Mouse (Mus musculus): ENCODE measurements around the gene Ticrr. TPM values are rescaled to one million over a fixed set of nuclear protein-coding genes. Genes with fewer than 3 reads are reported as not detected.
A peak's percentile ranks its signal among the peaks of the same experiment; 100 is the strongest.

Gene Ticrr
- polyA plus RNA-seq (2014; fragmentation: Nextera tagmentation; extraction: Ambion mirVana) = 11.0 and 11.2 TPM in 2 replicates

- DNase-seq (ENCODE audit: low spot score) (peak; percentile 97), ATAC-seq (replicated peaks; ENCODE audit: low FRiP score, low TSS enrichment, low read depth) (peak; percentile 99)
- no peaks in the 10 kb centered on the region for H3K36me3 ChIP-seq (ENCODE audit: control insufficient read depth, insufficient read depth, low read length)
- H3K9me3 ChIP-seq (ENCODE audit: control insufficient read depth, low read length) = no peaks in the 10 kb centered on the region
- 0 out of 2 replicates have a peak within 1 kb of the TSS, but pooled peaks have one; percentile 27 for H3K27ac ChIP-seq (ENCODE audit: low read depth)
- H3K4me3 ChIP-seq (ENCODE audit: low read depth, low read length) = peak within 1 kb of the TSS; percentile 98
- H3K9ac ChIP-seq (ENCODE audit: low read length) = peak within 1 kb of the TSS; percentile 85
- 3% methylated on average over 39 of the region's 39 CpGs for WGBS
- H3K4me1 ChIP-seq (replicated peaks; ENCODE audit: control insufficient read depth, insufficient read depth, low read length) = peaks cover 22% of the 10 kb centered on the region
- H3K27me3 ChIP-seq (replicated peaks; ENCODE audit: control insufficient read depth, insufficient read depth, low read length) = no peaks in the 10 kb centered on the region
- H3K4me2 ChIP-seq (ENCODE audit: low read length) = peak within 1 kb of the TSS; percentile 82
Observed at GRCm38 (mm10) chr7:79659578-79660290, at the start of gene Ticrr. TSS of gene Ticrr (plus strand) at chr7:79660196.

GRCm38 (mm10) chr7:79611901-79612300, 48.1 kb upstream of the Ticrr start:
- H3K4me2 ChIP-seq (ENCODE audit: low read length) = no peak overlapping the region
- no peaks in the 10 kb centered on the region for H3K9me3 ChIP-seq (ENCODE audit: control insufficient read depth, low read length)
- H3K9ac ChIP-seq (ENCODE audit: low read length) = no peak overlapping the region
- DNase-seq (ENCODE audit: low spot score) = no peak
- no peak for ATAC-seq (replicated peaks; ENCODE audit: low FRiP score, low TSS enrichment, low read depth)
- no peak overlapping the region for H3K4me3 ChIP-seq (ENCODE audit: low read depth, low read length)
- no peak overlapping the region for H3K27ac ChIP-seq (ENCODE audit: low read depth)
- 0 out of 2 replicates have a peak, but pooled peaks cover 3% of the 10 kb centered on the region for H3K4me1 ChIP-seq (replicated peaks; ENCODE audit: control insufficient read depth, insufficient read depth, low read length)
- no peaks in the 10 kb centered on the region for H3K36me3 ChIP-seq (ENCODE audit: control insufficient read depth, insufficient read depth, low read length)
- H3K27me3 ChIP-seq (replicated peaks; ENCODE audit: control insufficient read depth, insufficient read depth, low read length) = peaks cover 46% of the 10 kb centered on the region
- WGBS = 82% methylated on average over 9 of the region's 9 CpGs

DNA sequence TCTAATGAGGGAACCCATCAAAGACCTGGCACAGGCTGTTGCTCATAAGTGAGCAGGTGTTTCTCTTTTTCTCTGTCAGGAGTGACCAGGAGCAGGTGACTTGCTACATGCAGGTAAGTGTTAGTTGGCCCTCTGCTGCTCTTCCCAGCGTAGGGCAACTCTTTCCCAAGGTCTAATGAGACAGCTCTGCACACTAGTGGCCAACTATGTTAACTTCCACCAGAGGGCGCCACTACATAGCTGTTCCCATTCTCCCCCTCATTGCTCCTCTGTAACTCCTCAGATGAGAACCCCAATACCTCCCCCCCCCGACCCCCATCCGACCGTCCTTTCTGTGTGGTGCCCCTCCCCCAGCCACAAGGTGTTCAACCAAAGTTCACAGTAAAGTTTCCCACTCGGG, 47.2 kb upstream of the Ticrr start:
- Histone ChIP-seq H3K36me3 (ENCODE audit: control insufficient read depth, insufficient read depth, low read length) (no peaks in the 10 kb centered on the region), H3K4me2 (ENCODE audit: low read length) (no peak overlapping the region), H3K4me3 (ENCODE audit: low read depth, low read length) (no peak overlapping the region), H3K4me1 (replicated peaks; ENCODE audit: control insufficient read depth, insufficient read depth, low read length) (no peaks in the 10 kb centered on the region), H3K9ac (ENCODE audit: low read length) (no peak overlapping the region), H3K27me3 (replicated peaks; ENCODE audit: control insufficient read depth, insufficient read depth, low read length) (peaks cover 51% of the 10 kb centered on the region), H3K9me3 (ENCODE audit: control insufficient read depth, low read length) (no peaks in the 10 kb centered on the region), H3K27ac (ENCODE audit: low read depth) (no peak overlapping the region)
- DNase-seq (ENCODE audit: low spot score) = peak; percentile 64
- no peak for ATAC-seq (replicated peaks; ENCODE audit: low FRiP score, low TSS enrichment, low read depth)
- WGBS = 8% methylated on average over 6 of the region's 6 CpGs

GRCm38 (mm10) chr7:79613314-79613713, 46.7 kb upstream of the Ticrr start:
- H3K9me3 ChIP-seq (ENCODE audit: control insufficient read depth, low read length) = no peaks in the 10 kb centered on the region
- no peak for ATAC-seq (replicated peaks; ENCODE audit: low FRiP score, low TSS enrichment, low read depth)
- 61% methylated on average over 11 of the region's 11 CpGs for WGBS

GRCm38 (mm10) chr7:79615008-79615407, 45.0 kb upstream of the Ticrr start:
- ATAC-seq (replicated peaks; ENCODE audit: low FRiP score, low TSS enrichment, low read depth) = no peak
- H3K9me3 ChIP-seq (ENCODE audit: control insufficient read depth, low read length) = no peaks in the 10 kb centered on the region
- no peak overlapping the region for H3K4me2 ChIP-seq (ENCODE audit: low read length)
- no peak for DNase-seq (ENCODE audit: low spot score)
- no peak overlapping the region for H3K27ac ChIP-seq (ENCODE audit: low read depth)
- no peak overlapping the region for H3K4me3 ChIP-seq (ENCODE audit: low read depth, low read length)
- WGBS = 77% methylated on average over 4 of the region's 4 CpGs
- no peak overlapping the region for H3K9ac ChIP-seq (ENCODE audit: low read length)
- peaks cover 46% of the 10 kb centered on the region for H3K27me3 ChIP-seq (replicated peaks; ENCODE audit: control insufficient read depth, insufficient read depth, low read length)
- no peaks in the 10 kb centered on the region for H3K36me3 ChIP-seq (ENCODE audit: control insufficient read depth, insufficient read depth, low read length)
- no peaks in the 10 kb centered on the region for H3K4me1 ChIP-seq (replicated peaks; ENCODE audit: control insufficient read depth, insufficient read depth, low read length)

More at GRCm38 (mm10) chr7:79613314-79613713, 46.7 kb upstream of the Ticrr start:
- no peaks in the 10 kb centered on the region for H3K36me3 ChIP-seq (ENCODE audit: control insufficient read depth, insufficient read depth, low read length)
- no peak overlapping the region for H3K4me3 ChIP-seq (ENCODE audit: low read depth, low read length)
- H3K27ac ChIP-seq (ENCODE audit: low read depth) = no peak overlapping the region
- no peak for DNase-seq (ENCODE audit: low spot score)
- H3K4me1 ChIP-seq (replicated peaks; ENCODE audit: control insufficient read depth, insufficient read depth, low read length) = no peaks in the 10 kb centered on the region
- H3K27me3 ChIP-seq (replicated peaks; ENCODE audit: control insufficient read depth, insufficient read depth, low read length) = peaks cover 52% of the 10 kb centered on the region
- H3K9ac ChIP-seq (ENCODE audit: low read length) = no peak overlapping the region
- H3K4me2 ChIP-seq (ENCODE audit: low read length) = no peak overlapping the region

DNA sequence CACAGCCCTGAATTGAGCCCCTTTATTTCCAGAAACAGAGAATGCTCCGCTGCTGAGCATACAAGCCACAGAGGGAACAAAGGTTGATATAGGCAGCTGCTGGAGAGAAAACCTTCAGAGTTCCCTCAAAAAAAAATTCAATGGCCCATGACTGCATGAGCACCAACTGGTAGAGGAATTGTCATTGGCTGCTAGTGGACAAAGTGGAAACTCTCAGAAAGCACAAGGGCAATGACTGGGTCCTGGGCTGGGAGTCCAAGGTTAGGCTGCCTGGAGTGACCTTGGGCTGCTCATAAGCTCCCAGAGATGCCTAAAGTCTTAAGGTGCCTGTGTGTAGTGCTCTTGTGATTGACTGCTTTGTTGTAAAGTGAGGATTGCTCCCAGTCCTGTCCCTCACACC, 44.1 kb upstream of the Ticrr start:
- Histone ChIP-seq H3K4me2 (ENCODE audit: low read length) (no peak overlapping the region), H3K4me1 (replicated peaks; ENCODE audit: control insufficient read depth, insufficient read depth, low read length) (no peaks in the 10 kb centered on the region), H3K36me3 (ENCODE audit: control insufficient read depth, insufficient read depth, low read length) (no peaks in the 10 kb centered on the region), H3K9ac (ENCODE audit: low read length) (no peak overlapping the region), H3K27ac (ENCODE audit: low read depth) (no peak overlapping the region), H3K27me3 (replicated peaks; ENCODE audit: control insufficient read depth, insufficient read depth, low read length) (peaks cover 46% of the 10 kb centered on the region), H3K9me3 (ENCODE audit: control insufficient read depth, low read length) (no peaks in the 10 kb centered on the region), H3K4me3 (ENCODE audit: low read depth, low read length) (no peak overlapping the region)
- no peak for ATAC-seq (replicated peaks; ENCODE audit: low FRiP score, low TSS enrichment, low read depth)
- no peak for DNase-seq (ENCODE audit: low spot score)
- 73% methylated on average over 1 of the region's 1 CpGs for WGBS

GRCm38 (mm10) chr7:79617418-79617817, 42.6 kb upstream of the Ticrr start, which contains the start of gene Rhcg:
TSS of gene Rhcg (minus strand) at chr7:79617657.
- no peak within 1 kb of the TSS for H3K27ac ChIP-seq (ENCODE audit: low read depth)
- H3K9ac ChIP-seq (ENCODE audit: low read length) = no peak within 1 kb of the TSS
- H3K9me3 ChIP-seq (ENCODE audit: control insufficient read depth, low read length) = no peaks in the 10 kb centered on the region
- no peak for ATAC-seq (replicated peaks; ENCODE audit: low FRiP score, low TSS enrichment, low read depth)
- no peaks in the 10 kb centered on the region for H3K36me3 ChIP-seq (ENCODE audit: control insufficient read depth, insufficient read depth, low read length)
- H3K4me3 ChIP-seq (ENCODE audit: low read depth, low read length) = peak within 1 kb of the TSS; percentile 19
- no peak for DNase-seq (ENCODE audit: low spot score)
- H3K4me1 ChIP-seq (replicated peaks; ENCODE audit: control insufficient read depth, insufficient read depth, low read length) = no peaks in the 10 kb centered on the region
- H3K27me3 ChIP-seq (replicated peaks; ENCODE audit: control insufficient read depth, insufficient read depth, low read length) = peaks cover 46% of the 10 kb centered on the region
- WGBS = 7% methylated on average over 33 of the region's 33 CpGs
- peak within 1 kb of the TSS; percentile 45 for H3K4me2 ChIP-seq (ENCODE audit: low read length)

- H3K27me3 ChIP-seq (replicated peaks; ENCODE audit: control insufficient read depth, insufficient read depth, low read length) = peaks cover 40% of the 10 kb centered on the region
- WGBS = 57% methylated on average over 4 of the region's 4 CpGs
Observed at GRCm38 (mm10) chr7:79619493-79619892, 40.5 kb upstream of the Ticrr start.

DNA sequence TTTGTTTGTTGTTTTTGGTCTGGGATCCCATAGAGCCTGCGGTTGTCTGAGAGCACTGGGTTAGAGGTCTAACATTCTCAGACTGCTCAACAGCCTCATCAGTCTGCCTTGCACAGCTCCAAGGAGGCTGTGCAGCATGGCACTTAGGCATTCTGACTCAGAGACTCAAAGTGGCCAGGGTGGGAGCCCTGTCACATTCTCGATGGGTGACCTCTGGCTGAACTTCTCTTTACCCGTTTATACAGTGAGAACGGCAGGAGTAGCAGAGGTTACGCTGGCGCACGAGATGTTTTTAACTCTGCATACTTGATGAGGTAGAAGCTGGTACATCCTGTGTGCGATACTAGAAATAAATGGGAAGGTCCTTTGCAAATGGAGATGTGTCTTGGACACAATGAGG, 36.9 kb upstream of the Ticrr start:
- Histone ChIP-seq H3K4me1 (replicated peaks; ENCODE audit: control insufficient read depth, insufficient read depth, low read length) (no peaks in the 10 kb centered on the region), H3K4me3 (ENCODE audit: low read depth, low read length) (no peak overlapping the region), H3K9me3 (ENCODE audit: control insufficient read depth, low read length) (no peaks in the 10 kb centered on the region), H3K4me2 (ENCODE audit: low read length) (no peak overlapping the region), H3K36me3 (ENCODE audit: control insufficient read depth, insufficient read depth, low read length) (no peaks in the 10 kb centered on the region), H3K9ac (ENCODE audit: low read length) (no peak overlapping the region), H3K27me3 (replicated peaks; ENCODE audit: control insufficient read depth, insufficient read depth, low read length) (peaks cover 6% of the 10 kb centered on the region), H3K27ac (ENCODE audit: low read depth) (no peak overlapping the region)
- DNase-seq (ENCODE audit: low spot score) (no peak), ATAC-seq (replicated peaks; ENCODE audit: low FRiP score, low TSS enrichment, low read depth) (no peak)
- 50% methylated on average over 8 of the region's 8 CpGs for WGBS

More at GRCm38 (mm10) chr7:79619493-79619892, 40.5 kb upstream of the Ticrr start:
- DNase-seq (ENCODE audit: low spot score) (no peak), ATAC-seq (replicated peaks; ENCODE audit: low FRiP score, low TSS enrichment, low read depth) (no peak)
- Histone ChIP-seq H3K9me3 (ENCODE audit: control insufficient read depth, low read length) (no peaks in the 10 kb centered on the region), H3K9ac (ENCODE audit: low read length) (no peak overlapping the region), H3K27ac (ENCODE audit: low read depth) (no peak overlapping the region), H3K36me3 (ENCODE audit: control insufficient read depth, insufficient read depth, low read length) (no peaks in the 10 kb centered on the region), H3K4me2 (ENCODE audit: low read length) (no peak overlapping the region), H3K4me1 (replicated peaks; ENCODE audit: control insufficient read depth, insufficient read depth, low read length) (no peaks in the 10 kb centered on the region), H3K4me3 (ENCODE audit: low read depth, low read length) (no peak overlapping the region)

Measured in intestine, embryonic 14.5 days (tissue).